Mouse (Mus musculus): ENCODE data around the gene Synj2. TPM values are rescaled to one million over a fixed set of nuclear protein-coding genes. Genes with fewer than 3 reads are reported as not detected.

The Synj2 gene
- total RNA-seq, 2 experiments from 2014 or later, result 0.85 to 1.3 TPM

- no peak for ATAC-seq (replicated peaks; ENCODE audit: low FRiP score, poor library complexity, severe bottlenecking)
Observed at GRCm38 (mm10) chr17:5994606-5995005, 53.5 kb downstream of the Synj2 start.

- ATAC-seq (replicated peaks; ENCODE audit: low FRiP score, poor library complexity, severe bottlenecking), result no peak
Observed at GRCm38 (mm10) chr17:5996589-5996988, 55.5 kb downstream of the Synj2 start.

GRCm38 (mm10) chr17:5997380-5998234 is 56.5 kb downstream of the Synj2 start:
- no peak for ATAC-seq (replicated peaks; ENCODE audit: low FRiP score, poor library complexity, severe bottlenecking)

- ATAC-seq (replicated peaks; ENCODE audit: low FRiP score, poor library complexity, severe bottlenecking), result no peak
Observed at GRCm38 (mm10) chr17:5998235-5998500, 57.1 kb downstream of the Synj2 start.

GRCm38 (mm10) chr17:5999039-5999543 is 58.0 kb downstream of the Synj2 start:
- ATAC-seq (replicated peaks; ENCODE audit: low FRiP score, poor library complexity, severe bottlenecking), result no peak

- ATAC-seq (replicated peaks; ENCODE audit: low FRiP score, poor library complexity, severe bottlenecking), result no peak
Observed at GRCm38 (mm10) chr17:6000864-6001319, 59.8 kb downstream of the Synj2 start.

- no peak for ATAC-seq (replicated peaks; ENCODE audit: low FRiP score, poor library complexity, severe bottlenecking)
Observed at GRCm38 (mm10) chr17:6001389-6001788, 60.3 kb downstream of the Synj2 start.

GRCm38 (mm10) chr17:6001836-6002235 is 60.8 kb downstream of the Synj2 start:
- ATAC-seq (replicated peaks; ENCODE audit: low FRiP score, poor library complexity, severe bottlenecking), result no peak

- ATAC-seq (replicated peaks; ENCODE audit: low FRiP score, poor library complexity, severe bottlenecking), result no peak
Observed at GRCm38 (mm10) chr17:6002563-6002962, 61.5 kb downstream of the Synj2 start.

- ATAC-seq (replicated peaks; ENCODE audit: low FRiP score, poor library complexity, severe bottlenecking), result no peak
Observed at GRCm38 (mm10) chr17:6003661-6004060, 62.6 kb downstream of the Synj2 start.

- no peak for ATAC-seq (replicated peaks; ENCODE audit: low FRiP score, poor library complexity, severe bottlenecking)
Observed at GRCm38 (mm10) chr17:6005246-6005637, 64.2 kb downstream of the Synj2 start.

GRCm38 (mm10) chr17:6005638-6006471 is 64.8 kb downstream of the Synj2 start:
- ATAC-seq (replicated peaks; ENCODE audit: low FRiP score, poor library complexity, severe bottlenecking), result no peak

- ATAC-seq (replicated peaks; ENCODE audit: low FRiP score, poor library complexity, severe bottlenecking), result no peak
Observed at GRCm38 (mm10) chr17:6007101-6007780, 66.2 kb downstream of the Synj2 start.

GRCm38 (mm10) chr17:6007902-6008301 is 66.8 kb downstream of the Synj2 start:
- no peak for ATAC-seq (replicated peaks; ENCODE audit: low FRiP score, poor library complexity, severe bottlenecking)

- no peak for ATAC-seq (replicated peaks; ENCODE audit: low FRiP score, poor library complexity, severe bottlenecking)
Observed at GRCm38 (mm10) chr17:6008590-6008989, 67.5 kb downstream of the Synj2 start.

GRCm38 (mm10) chr17:6009606-6010005 is 68.5 kb downstream of the Synj2 start:
- ATAC-seq (replicated peaks; ENCODE audit: low FRiP score, poor library complexity, severe bottlenecking), result no peak

- no peak for ATAC-seq (replicated peaks; ENCODE audit: low FRiP score, poor library complexity, severe bottlenecking)
Observed at GRCm38 (mm10) chr17:6013079-6013478, 72.0 kb downstream of the Synj2 start.

- no peak for ATAC-seq (replicated peaks; ENCODE audit: low FRiP score, poor library complexity, severe bottlenecking)
Observed at GRCm38 (mm10) chr17:6014985-6015384, 73.9 kb downstream of the Synj2 start.

GRCm38 (mm10) chr17:6016213-6016780 is 75.2 kb downstream of the Synj2 start:
- no peak for ATAC-seq (replicated peaks; ENCODE audit: low FRiP score, poor library complexity, severe bottlenecking)

- ATAC-seq (replicated peaks; ENCODE audit: low FRiP score, poor library complexity, severe bottlenecking), result no peak
Observed at GRCm38 (mm10) chr17:6017268-6017667, 76.2 kb downstream of the Synj2 start.

All from erythroblast, adult 5-6 weeks (primary cell).